Mouse (Mus musculus) forebrain, embryonic 13.5 days (tissue): ENCODE measurements around the gene Gm11077. TPM values are rescaled to one million over a fixed set of nuclear protein-coding genes. Genes with fewer than 3 reads are reported as not detected.

Experiments
- ATAC-seq: fragments of 200-750 bp; cut with Nextera tagmentation; 2 replicates; pipeline ENCODE4 v1.8.0; 2017
- H3K27ac ChIP-seq: fragments of 300-500 bp; sonication (generic); 2 replicates; pipeline ENCODE4 v1.5.1; 2015; ENCODE audit warnings: inconsistent platforms, mild to moderate bottlenecking, moderate library complexity
- H3K27me3 ChIP-seq: fragments of 300-500 bp; sonication (generic); 2 replicates; pipeline ENCODE4 v1.6.1; 2015; ENCODE audit warnings: mild to moderate bottlenecking, inconsistent platforms
- H3K36me3 ChIP-seq: fragments of 300-500 bp; sonication (generic); 2 replicates; pipeline ENCODE4 v1.6.1; 2015; ENCODE audit warnings: mild to moderate bottlenecking, inconsistent platforms; ENCODE audit not compliant: poor library complexity, severe bottlenecking
- H3K4me1 ChIP-seq: fragments of 300-500 bp; sonication (generic); 2 replicates; pipeline ENCODE4 v1.6.1; 2015; ENCODE audit warnings: inconsistent platforms
- H3K4me2 ChIP-seq: fragments of 300-500 bp; sonication (generic); 2 replicates; pipeline ENCODE4 v1.6.1; 2015; ENCODE audit warnings: inconsistent platforms, mild to moderate bottlenecking, moderate library complexity
- H3K4me3 ChIP-seq: fragments of 300-500 bp; sonication (generic); 2 replicates; pipeline ENCODE4 v1.5.1; 2015; ENCODE audit warnings: mild to moderate bottlenecking, inconsistent platforms
- H3K9ac ChIP-seq: fragments of 300-500 bp; sonication (generic); 2 replicates; pipeline ENCODE4 v1.6.1; 2015; ENCODE audit warnings: mild to moderate bottlenecking, inconsistent platforms
- H3K9me3 ChIP-seq: fragments of 300-500 bp; sonication (generic); replicated peaks from 2 replicates; pipeline ENCODE4 v1.6.1; 2016; ENCODE audit warnings: inconsistent platforms
- WGBS: fragments of 180-500 bp; shearing (Covaris S2); methylation state at CpG from one replicate; pipeline ENCODE4 v1.1.7; 2015; 5-methylcytosine and 5-hydroxymethylcytosine counted together
- polyA plus RNA-seq: library from polyadenylated mRNA; unstranded; fragments of >200 nt; fragmentation: Nextera tagmentation; extraction: Ambion mirVana; gene quantifications from 2 replicates; pipeline ENCODE4 v1.2.1, GENCODE M21; 2015

Gene Gm11077
- polyA plus RNA-seq = not detected in 2 replicates

- no peak for ATAC-seq
- no peaks in the 10 kb centered on the region for H3K27me3 ChIP-seq
- no peak within 1 kb of the TSS for H3K4me3 ChIP-seq
- 88% methylated on average over 5 of the region's 5 CpGs for WGBS
- no peak within 1 kb of the TSS for H3K27ac ChIP-seq
- peaks cover 11% of the 10 kb centered on the region for H3K4me1 ChIP-seq
- no peaks in the 10 kb centered on the region for H3K36me3 ChIP-seq
- H3K9ac ChIP-seq = no peak within 1 kb of the TSS
- no peak within 1 kb of the TSS for H3K4me2 ChIP-seq
- H3K9me3 ChIP-seq = peaks cover 4% of the 10 kb centered on the region; the same call in 1 of the 2 replicates
Observed at GRCm38 (mm10) chr6:140729272-140729671, at the start of gene Gm11077. Gene Gm11077 (plus strand): TSS chr6:140729284.

GRCm38 (mm10) chr6:140680713-140681112 lies 48.4 kb upstream of the Gm11077 start:
- Histone ChIP-seq H3K9me3 (no peaks in the 10 kb centered on the region), H3K4me1 (peaks cover 21% of the 10 kb centered on the region), H3K9ac (no peak overlapping the region), H3K36me3 (no peaks in the 10 kb centered on the region), H3K4me3 (no peak overlapping the region), H3K27me3 (no peaks in the 10 kb centered on the region), H3K4me2 (no peak overlapping the region), H3K27ac (no peak overlapping the region)
- ATAC-seq = peak; percentile 17; the same call in 1 of the 2 replicates
- WGBS = 43% methylated on average over 7 of the region's 7 CpGs

DNA sequence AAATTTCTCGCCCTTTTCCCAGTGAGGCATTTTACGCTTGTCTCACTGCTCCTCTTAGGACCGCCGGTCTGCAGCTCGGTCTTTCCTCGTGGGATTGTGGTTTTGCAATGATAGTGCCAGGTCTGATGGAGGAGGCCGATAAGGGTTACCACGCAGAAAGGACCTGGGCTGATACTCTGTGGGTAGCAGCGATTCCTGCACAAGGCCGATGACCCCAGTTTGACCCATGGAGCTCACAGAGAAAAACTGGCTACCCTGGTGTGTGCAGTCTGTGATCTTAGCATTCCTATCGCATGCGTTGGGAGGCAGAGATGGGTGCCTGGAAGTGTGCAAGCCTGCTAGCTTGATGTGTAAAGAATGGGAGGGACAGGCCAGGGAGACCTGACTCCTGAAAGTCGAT lies 46.3 kb upstream of the Gm11077 start:
- H3K9me3 ChIP-seq = no peaks in the 10 kb centered on the region
- H3K27me3 ChIP-seq = no peaks in the 10 kb centered on the region
- H3K27ac ChIP-seq = no peak overlapping the region
- no peak overlapping the region for H3K4me2 ChIP-seq
- WGBS = 64% methylated on average over 13 of the region's 13 CpGs
- no peak overlapping the region for H3K9ac ChIP-seq
- no peak for ATAC-seq
- no peak overlapping the region for H3K4me3 ChIP-seq
- H3K36me3 ChIP-seq = no peaks in the 10 kb centered on the region
- peaks cover 16% of the 10 kb centered on the region for H3K4me1 ChIP-seq

GRCm38 (mm10) chr6:140684403-140684802 lies 44.7 kb upstream of the Gm11077 start:
- Histone ChIP-seq H3K36me3 (no peaks in the 10 kb centered on the region), H3K4me2 (no peak overlapping the region), H3K27me3 (no peaks in the 10 kb centered on the region), H3K4me3 (no peak overlapping the region), H3K9me3 (no peaks in the 10 kb centered on the region), H3K4me1 (peaks cover under 1% of the 10 kb centered on the region; the same call in 1 of the 2 replicates), H3K27ac (no peak overlapping the region), H3K9ac (no peak overlapping the region)
- 94% methylated on average over 11 of the region's 11 CpGs for WGBS
- no peak for ATAC-seq

DNA sequence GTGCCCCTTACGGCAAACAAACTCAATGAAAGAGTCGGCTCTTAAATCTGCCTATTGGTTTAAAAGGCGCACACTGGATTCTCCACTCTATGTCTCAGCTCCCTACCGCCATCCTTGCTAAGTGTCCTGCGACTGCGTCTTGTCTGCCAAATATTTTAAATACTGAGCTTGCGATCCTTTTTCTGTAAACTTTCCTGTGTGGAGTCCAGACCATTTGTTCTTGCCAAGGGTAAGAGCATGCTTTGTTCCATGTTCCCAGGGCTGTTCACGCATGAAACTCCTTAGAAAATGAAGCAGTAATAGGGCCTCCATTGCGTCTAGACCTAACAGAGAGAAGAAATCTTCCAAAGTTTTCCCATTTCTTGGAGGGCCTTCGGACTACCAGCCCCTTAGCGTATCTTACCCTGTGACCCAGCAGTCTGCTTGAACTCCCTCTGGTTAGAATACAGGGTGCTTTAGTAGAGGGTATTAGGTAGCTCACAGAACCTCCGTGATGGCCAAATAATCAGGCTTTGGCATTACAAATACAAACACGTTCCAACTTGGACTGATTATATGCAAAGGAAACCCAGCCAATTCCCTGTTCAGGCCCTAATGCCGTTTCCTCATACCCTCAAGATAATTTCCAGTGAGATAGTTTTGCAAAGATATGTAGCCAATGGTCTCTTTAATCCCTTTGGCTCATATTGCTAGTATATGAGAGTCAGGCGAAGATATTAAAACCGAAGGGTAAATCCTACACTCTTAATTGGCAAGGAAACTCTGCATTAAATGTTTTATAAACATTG lies 39.3 kb upstream of the Gm11077 start:
- Histone ChIP-seq H3K4me2 (no peak overlapping the region), H3K9ac (no peak overlapping the region), H3K27me3 (no peaks in the 10 kb centered on the region), H3K4me1 (no peaks in the 10 kb centered on the region), H3K36me3 (no peaks in the 10 kb centered on the region), H3K9me3 (no peaks in the 10 kb centered on the region), H3K4me3 (no peak overlapping the region), H3K27ac (peak overlapping the region; percentile 51)
- WGBS = 80% methylated on average over 16 of the region's 16 CpGs
- ATAC-seq = peak; percentile 80

DNA sequence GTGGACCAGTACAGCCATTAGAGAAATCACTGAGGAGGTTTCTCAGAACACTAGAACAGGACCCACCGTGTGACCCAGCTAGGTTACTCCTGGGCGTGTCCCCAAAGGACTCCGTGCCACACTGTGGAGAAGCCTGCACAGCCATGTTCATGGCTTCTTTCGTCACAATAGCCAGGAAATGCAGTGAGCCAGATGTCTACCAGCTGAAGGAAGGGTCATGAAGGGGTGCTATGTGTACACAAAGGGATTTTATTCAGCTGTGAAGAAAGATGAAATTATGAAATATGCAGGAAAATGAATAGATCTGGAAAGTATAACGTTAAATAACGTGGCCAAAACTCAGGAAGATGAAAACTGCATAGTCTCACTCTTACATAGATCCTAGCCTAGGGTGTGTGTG lies 36.9 kb upstream of the Gm11077 start:
- H3K4me2 ChIP-seq = no peak overlapping the region
- H3K36me3 ChIP-seq = no peaks in the 10 kb centered on the region
- H3K27ac ChIP-seq = no peak overlapping the region
- no peak overlapping the region for H3K4me3 ChIP-seq
- no peak for ATAC-seq
- H3K9me3 ChIP-seq = no peaks in the 10 kb centered on the region
- no peak overlapping the region for H3K9ac ChIP-seq
- 94% methylated on average over 6 of the region's 6 CpGs for WGBS
- H3K4me1 ChIP-seq = no peaks in the 10 kb centered on the region
- H3K27me3 ChIP-seq = no peaks in the 10 kb centered on the region

DNA sequence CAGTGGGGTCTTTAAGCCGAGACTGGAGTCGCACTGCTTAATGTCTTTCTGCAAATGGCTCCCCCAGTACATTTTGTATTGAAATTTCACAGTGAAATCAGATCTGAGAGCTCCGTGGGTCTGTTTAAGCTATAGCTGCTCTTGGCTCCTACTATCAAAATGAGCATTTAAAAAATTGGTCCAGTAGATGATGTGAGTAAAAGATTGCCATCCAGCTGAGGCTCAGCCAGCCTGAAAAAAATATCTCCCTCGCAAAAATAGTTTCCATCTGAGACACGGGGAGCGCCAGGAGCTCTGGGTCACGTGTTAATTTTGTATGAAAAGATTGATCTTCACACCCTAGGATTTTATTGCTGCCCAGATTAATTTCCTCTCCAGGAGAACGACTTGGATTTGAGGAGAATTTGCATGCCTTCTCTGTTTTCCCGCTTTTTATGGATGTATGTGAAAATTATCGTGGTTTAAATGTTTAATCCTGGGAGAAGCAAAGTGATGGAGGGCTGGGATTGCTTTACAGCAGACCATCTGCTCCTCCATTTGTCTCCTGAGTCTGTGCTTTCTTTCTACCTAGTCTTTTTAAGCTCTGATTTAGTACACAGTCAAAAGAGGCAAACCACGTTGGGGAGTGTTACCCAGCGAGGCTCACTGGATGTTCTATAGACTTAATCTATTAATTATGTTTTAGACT lies 32.7 kb upstream of the Gm11077 start:
- no peaks in the 10 kb centered on the region for H3K27me3 ChIP-seq
- H3K4me1 ChIP-seq = no peaks in the 10 kb centered on the region
- no peak; the same call in 1 of the 2 replicates for ATAC-seq
- H3K4me2 ChIP-seq = no peak overlapping the region
- H3K4me3 ChIP-seq = no peak overlapping the region
- no peak overlapping the region for H3K27ac ChIP-seq
- WGBS = 70% methylated on average over 12 of the region's 12 CpGs
- H3K36me3 ChIP-seq = no peaks in the 10 kb centered on the region
- H3K9ac ChIP-seq = no peak overlapping the region
- H3K9me3 ChIP-seq = no peaks in the 10 kb centered on the region

DNA sequence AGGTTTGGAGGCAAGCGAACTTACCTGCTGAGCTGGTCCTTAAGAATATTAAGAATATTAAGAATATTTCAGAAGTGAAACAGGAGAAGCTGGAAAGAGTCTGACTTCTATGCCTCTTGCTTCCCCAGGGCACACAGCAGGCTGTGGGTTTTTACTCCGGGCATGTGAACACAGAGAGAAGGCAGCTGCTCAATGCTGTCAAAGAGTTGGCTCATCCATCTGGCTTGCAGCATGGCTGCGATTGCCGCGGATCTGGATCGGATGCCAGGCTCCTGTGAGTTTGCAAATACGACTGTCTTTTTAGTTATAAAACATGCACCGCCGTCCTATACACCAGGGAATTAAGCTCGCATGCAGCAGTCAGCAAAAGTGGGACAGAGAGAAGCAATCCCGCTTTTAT lies 31.1 kb upstream of the Gm11077 start:
- no peaks in the 10 kb centered on the region for H3K27me3 ChIP-seq
- H3K9me3 ChIP-seq = no peaks in the 10 kb centered on the region
- 80% methylated on average over 11 of the region's 11 CpGs for WGBS
- no peak overlapping the region for H3K4me3 ChIP-seq
- ATAC-seq = peak; percentile 74
- H3K4me1 ChIP-seq = no peaks in the 10 kb centered on the region
- no peak overlapping the region for H3K4me2 ChIP-seq
- no peak overlapping the region for H3K27ac ChIP-seq
- H3K36me3 ChIP-seq = no peaks in the 10 kb centered on the region
- H3K9ac ChIP-seq = no peak overlapping the region

GRCm38 (mm10) chr6:140698596-140698995 lies 30.5 kb upstream of the Gm11077 start:
- Histone ChIP-seq H3K36me3 (no peaks in the 10 kb centered on the region), H3K4me1 (no peaks in the 10 kb centered on the region), H3K27me3 (no peaks in the 10 kb centered on the region), H3K9me3 (no peaks in the 10 kb centered on the region), H3K4me2 (no peak overlapping the region), H3K4me3 (no peak overlapping the region), H3K27ac (no peak overlapping the region), H3K9ac (no peak overlapping the region)
- no peak for ATAC-seq
- 97% methylated on average over 1 of the region's 1 CpGs for WGBS

GRCm38 (mm10) chr6:140701259-140701658 lies 27.8 kb upstream of the Gm11077 start:
- Histone ChIP-seq H3K4me2 (no peak overlapping the region), H3K4me3 (no peak overlapping the region), H3K27ac (no peak overlapping the region), H3K27me3 (no peaks in the 10 kb centered on the region), H3K36me3 (no peaks in the 10 kb centered on the region), H3K9me3 (peaks cover 4% of the 10 kb centered on the region; the same call in 1 of the 2 replicates), H3K4me1 (no peaks in the 10 kb centered on the region), H3K9ac (no peak overlapping the region)
- ATAC-seq = no peak
- 90% methylated on average over 6 of the region's 6 CpGs for WGBS

GRCm38 (mm10) chr6:140705132-140705531 lies 24.0 kb upstream of the Gm11077 start:
- Histone ChIP-seq H3K4me2 (no peak overlapping the region), H3K4me1 (no peaks in the 10 kb centered on the region), H3K9me3 (peaks cover 4% of the 10 kb centered on the region; the same call in 1 of the 2 replicates), H3K36me3 (no peaks in the 10 kb centered on the region), H3K27ac (no peak overlapping the region), H3K9ac (no peak overlapping the region), H3K27me3 (no peaks in the 10 kb centered on the region), H3K4me3 (no peak overlapping the region)
- 88% methylated on average over 10 of the region's 10 CpGs for WGBS
- ATAC-seq = no peak

DNA sequence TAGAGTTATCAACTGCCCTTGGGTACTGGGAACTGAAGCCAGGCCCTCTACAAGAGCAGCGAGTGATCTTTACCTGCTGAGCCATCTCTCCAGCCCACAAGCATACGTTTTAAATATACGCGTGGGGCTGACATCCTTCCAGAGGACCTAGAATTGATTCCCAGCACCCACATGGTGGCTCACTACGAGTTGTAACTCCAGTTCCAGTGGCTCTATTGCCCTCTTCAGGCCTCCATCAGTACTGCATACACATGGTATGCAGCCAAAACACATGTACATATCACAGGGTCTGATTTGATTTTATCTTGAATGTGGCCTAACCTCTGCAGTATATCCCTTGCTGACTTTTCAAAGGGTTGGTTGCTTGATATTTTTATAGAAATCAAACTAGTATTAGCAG lies 23.0 kb upstream of the Gm11077 start:
- WGBS = 82% methylated on average over 5 of the region's 5 CpGs

More for the DNA sequence above, 23.0 kb upstream of the Gm11077 start:
- no peak for ATAC-seq
- no peak overlapping the region for H3K4me2 ChIP-seq
- H3K27ac ChIP-seq = no peak overlapping the region
- peaks cover 4% of the 10 kb centered on the region; the same call in 1 of the 2 replicates for H3K9me3 ChIP-seq
- no peaks in the 10 kb centered on the region for H3K36me3 ChIP-seq
- no peaks in the 10 kb centered on the region for H3K27me3 ChIP-seq
- no peak overlapping the region for H3K4me3 ChIP-seq
- no peak overlapping the region for H3K9ac ChIP-seq
- H3K4me1 ChIP-seq = no peaks in the 10 kb centered on the region
